Mouse (Mus musculus): ENCODE data around the gene Eml1.

DNA sequence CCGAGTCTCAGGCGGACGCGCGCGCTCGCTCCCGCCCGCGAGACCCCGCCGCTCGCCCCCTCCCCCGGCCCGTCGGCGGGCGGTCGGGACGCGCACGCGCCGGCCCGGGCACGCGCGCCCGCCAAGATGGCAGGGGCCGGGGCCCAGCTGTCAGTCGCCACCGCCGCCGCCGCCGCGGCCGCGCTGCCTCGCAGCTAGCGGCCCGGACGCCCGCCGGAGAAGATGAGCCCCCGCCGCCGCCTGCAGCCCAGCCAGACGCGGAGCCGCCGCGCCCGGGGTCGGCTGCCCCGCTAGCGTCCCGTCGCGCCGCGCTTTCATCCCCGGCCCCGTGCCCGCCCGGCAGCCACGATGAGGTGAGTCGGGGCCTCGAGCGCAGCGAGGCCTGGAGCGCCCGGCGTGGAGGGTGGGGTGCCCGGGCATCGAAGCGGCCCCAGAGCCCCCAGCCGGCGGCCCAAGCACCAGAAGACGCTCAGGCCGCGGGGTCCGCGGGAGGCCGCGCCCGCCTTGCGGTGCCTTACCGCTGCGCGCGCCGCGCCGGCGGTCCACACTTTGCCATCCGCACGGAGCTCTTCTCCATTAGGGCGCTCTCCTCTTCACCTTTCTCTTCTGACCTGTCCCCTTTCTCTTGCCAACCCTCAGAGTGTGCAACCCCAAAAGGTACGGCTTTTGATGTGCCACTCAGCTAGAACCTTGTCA lies 184.3 kb downstream of the Eml1 start:
- TF ChIP-seq POLR2A (IDR thresholded peaks at IDR 0.05; ENCODE audit: extremely low read depth, insufficient read depth, low read length): no peak
- TF ChIP-seq CTCF (IDR thresholded peaks at IDR 0.05; ENCODE audit: extremely low read depth, insufficient read depth, low read length): no peak

All from cortical plate, adult 2 months (tissue).